Comparison of ENCODE assay signal across 15 mouse cellular contexts in genomic region chr14:8146611-8147223, GRCm38 (mm10).
"Had no signal": no experiment of that assay in that cellular context is flagged by ENCODE, and none has a peak within 500 bp of the region (broad histone marks: within the 10 kb centered on the region; RNA-seq: fewer than 3 reads in every experiment).

No protein-coding gene starts in this region.

- H3K4me3 ChIP-seq: layer of hippocampus, adult 2 months; limb, embryonic 10.5 days; liver, embryonic 15.5 days; midbrain, embryonic 13.5 days; neural tube, embryonic 12.5 days had no signal

- H3K9ac ChIP-seq: liver, embryonic 15.5 days; midbrain, embryonic 13.5 days; neural tube, embryonic 12.5 days had no signal

- H3K4me1 ChIP-seq: liver, embryonic 15.5 days; midbrain, embryonic 13.5 days; neural tube, embryonic 12.5 days had no signal

- H3K27me3 ChIP-seq: liver, embryonic 15.5 days; midbrain, embryonic 13.5 days; neural tube, embryonic 12.5 days had no signal

- H3K27ac ChIP-seq: layer of hippocampus, adult 2 months; limb, embryonic 10.5 days; liver, embryonic 15.5 days; midbrain, embryonic 13.5 days; neural tube, embryonic 12.5 days had no signal

- H3K4me2 ChIP-seq: liver, embryonic 11.5 days; liver, embryonic 15.5 days; midbrain, embryonic 13.5 days; neural tube, embryonic 12.5 days had no signal

- ATAC-seq: lung, postnatal 0 days; midbrain, embryonic 13.5 days had no signal

- H3K9me3 ChIP-seq: limb, embryonic 10.5 days; liver, embryonic 15.5 days; midbrain, embryonic 13.5 days; neural tube, embryonic 12.5 days had no signal

- DNase-seq: kidney, adult 2 months; kidney, postnatal 36 days; lung, adult 2 months; lung, postnatal 36 days; retina, postnatal 1 day; right cerebral cortex, postnatal 4 days; thymus, adult 2 months; thymus, postnatal 25 days had no signal
